Comparison of ENCODE assay signal across 10 mouse cellular contexts in genomic region chr8:11775889-11776288, GRCm38 (mm10). TPM values are rescaled to one million over a fixed set of nuclear protein-coding genes. Genes with fewer than 3 reads are reported as not detected.
DNase-seq lines count a peak whose midpoint lies in the region; ATAC-seq lines count a peak whose summit lies in the region.
"Had no signal": no experiment of that assay in that cellular context is flagged by ENCODE, and none has a peak within 500 bp of the region (broad histone marks: within the 10 kb centered on the region; RNA-seq: fewer than 3 reads in every experiment).

No protein-coding gene starts in this region.

- WGBS in heart, embryonic 11.5 days (ENCODE audit: insufficient replicate concordance), result 4% methylated on average over 7 of the region's 7 CpGs
- WGBS in liver, embryonic 11.5 days, result 7% methylated on average over 7 of the region's 7 CpGs
- 76% methylated on average over 7 of the region's 7 CpGs for WGBS in forebrain, embryonic 13.5 days

- no peaks in the 10 kb centered on the region for H3K9me3 ChIP-seq in heart, embryonic 11.5 days (replicated peaks; ENCODE audit: control insufficient read depth, low read length)
- H3K9me3 ChIP-seq in liver, embryonic 11.5 days (ENCODE audit: control insufficient read depth, low read length), result no peaks in the 10 kb centered on the region
- H3K9me3 ChIP-seq in forebrain, embryonic 13.5 days (replicated peaks), result no peaks in the 10 kb centered on the region

- no peaks in the 10 kb centered on the region for H3K27me3 ChIP-seq in heart, embryonic 11.5 days (ENCODE audit: control insufficient read depth, insufficient read depth, low read length)
- no peaks in the 10 kb centered on the region for H3K27me3 ChIP-seq in liver, embryonic 11.5 days (replicated peaks; ENCODE audit: control insufficient read depth, insufficient read depth, low read length)
- no peaks in the 10 kb centered on the region for H3K27me3 ChIP-seq in forebrain, embryonic 13.5 days

- H3K36me3 ChIP-seq in heart, embryonic 11.5 days (ENCODE audit: control insufficient read depth, insufficient read depth, low read length), result no peaks in the 10 kb centered on the region
- H3K36me3 ChIP-seq in liver, embryonic 11.5 days (ENCODE audit: control insufficient read depth, insufficient read depth, low read length), result no peaks in the 10 kb centered on the region
- peaks cover 3% of the 10 kb centered on the region; the same call in 1 of the 2 replicates for H3K36me3 ChIP-seq in forebrain, embryonic 13.5 days (ENCODE audit: poor library complexity, severe bottlenecking)

- no peak for ATAC-seq in heart, embryonic 11.5 days (replicated peaks; ENCODE audit: insufficient number of reproducible peaks, low FRiP score, low TSS enrichment)
- peak; percentile 85 for ATAC-seq in liver, embryonic 11.5 days (replicated peaks; ENCODE audit: low FRiP score)
- ATAC-seq in forebrain, embryonic 13.5 days, result no peak

- DNase-seq in heart, postnatal 4 days, result no peak
- DNase-seq in 3T3-L1 (ENCODE audit: low read depth, low spot score), result peak; percentile 35
- peak; percentile 31 for DNase-seq in adrenal gland, postnatal 25 days
- DNase-seq in liver, embryonic 11.5 days (ENCODE audit: low spot score), result peak; percentile 43
- no peak for DNase-seq in spleen, postnatal 4 days (ENCODE audit: low spot score in 2 of 2)
- no peak for DNase-seq in T-cell, adult 2 months (ENCODE audit: low spot score)
- DNase-seq: layer of hippocampus, postnatal 36 days; lung, postnatal 14 days had no signal

- peak overlapping the region; percentile 16; the same call in 1 of the 2 replicates for H3K4me2 ChIP-seq in heart, embryonic 11.5 days
- no peak overlapping the region for H3K4me2 ChIP-seq in liver, embryonic 11.5 days
- H3K4me2 ChIP-seq in forebrain, embryonic 13.5 days, result no peak overlapping the region

- H3K4me1 ChIP-seq in heart, embryonic 11.5 days (ENCODE audit: control insufficient read depth, insufficient read depth, low read length), result peaks cover 77% of the 10 kb centered on the region
- H3K4me1 ChIP-seq in liver, embryonic 11.5 days (replicated peaks; ENCODE audit: control insufficient read depth, insufficient read depth, low read length), result peaks cover 45% of the 10 kb centered on the region
- H3K4me1 ChIP-seq in forebrain, embryonic 13.5 days, result peaks cover 42% of the 10 kb centered on the region

- 0 out of 2 replicates have a peak overlapping the region, but pooled peaks have one; percentile 3 for H3K9ac ChIP-seq in heart, embryonic 11.5 days (ENCODE audit: low read depth, low read length)
- no peak overlapping the region for H3K9ac ChIP-seq in liver, embryonic 11.5 days (ENCODE audit: low read depth, low read length)
- no peak overlapping the region for H3K9ac ChIP-seq in forebrain, embryonic 13.5 days

- H3K27ac ChIP-seq in heart, embryonic 11.5 days (ENCODE audit: low read depth, low read length), result peak overlapping the region; percentile 85
- no peak overlapping the region for H3K27ac ChIP-seq in liver, embryonic 11.5 days (ENCODE audit: low read depth, low read length)
- H3K27ac ChIP-seq in forebrain, embryonic 13.5 days, result no peak overlapping the region

- no peak overlapping the region for H3K4me3 ChIP-seq in heart, embryonic 11.5 days (ENCODE audit: low read depth, low read length)
- no peak overlapping the region for H3K4me3 ChIP-seq in liver, embryonic 11.5 days (ENCODE audit: low read depth, low read length)
- no peak overlapping the region for H3K4me3 ChIP-seq in forebrain, embryonic 13.5 days

RNA-seq across cellular contexts. Expression of gene Arhgef7, which starts 48.4 kb away (rescaled TPM):
- polyA plus RNA-seq in heart, embryonic 11.5 days (2014; fragmentation: Nextera tagmentation; extraction: Ambion mirVana), result 46.4 and 53.2 TPM in 2 replicates
- total RNA-seq in heart, postnatal 4 days (2021), result 100 to 1,000 TPM; 209 to 213 TPM
- total RNA-seq in adrenal gland, postnatal 25 days (2021), result 47.8 and 56.5 TPM in 2 replicates
- polyA plus RNA-seq in liver, embryonic 11.5 days (2014; fragmentation: Nextera tagmentation; extraction: Ambion mirVana), result 30.1 and 31.1 TPM in 2 replicates
- 58.5 and 61.8 TPM in 2 replicates for polyA plus RNA-seq in forebrain, embryonic 13.5 days (2015; fragmentation: Nextera tagmentation; extraction: Ambion mirVana)

Comparison
In these comparisons a context has a peak if more than half of its experiments do, and no peak if none do; other contexts are left out.
1. DNase-seq: peak in 3T3-L1 (single experiment), adrenal gland, postnatal 25 days (single experiment) and liver, embryonic 11.5 days (single experiment); none in heart, postnatal 4 days (single experiment), spleen, postnatal 4 days (0 of 2) and T-cell, adult 2 months (single experiment).